ENCODE assay signal across 7 mouse cellular contexts in the genomic region with DNA sequence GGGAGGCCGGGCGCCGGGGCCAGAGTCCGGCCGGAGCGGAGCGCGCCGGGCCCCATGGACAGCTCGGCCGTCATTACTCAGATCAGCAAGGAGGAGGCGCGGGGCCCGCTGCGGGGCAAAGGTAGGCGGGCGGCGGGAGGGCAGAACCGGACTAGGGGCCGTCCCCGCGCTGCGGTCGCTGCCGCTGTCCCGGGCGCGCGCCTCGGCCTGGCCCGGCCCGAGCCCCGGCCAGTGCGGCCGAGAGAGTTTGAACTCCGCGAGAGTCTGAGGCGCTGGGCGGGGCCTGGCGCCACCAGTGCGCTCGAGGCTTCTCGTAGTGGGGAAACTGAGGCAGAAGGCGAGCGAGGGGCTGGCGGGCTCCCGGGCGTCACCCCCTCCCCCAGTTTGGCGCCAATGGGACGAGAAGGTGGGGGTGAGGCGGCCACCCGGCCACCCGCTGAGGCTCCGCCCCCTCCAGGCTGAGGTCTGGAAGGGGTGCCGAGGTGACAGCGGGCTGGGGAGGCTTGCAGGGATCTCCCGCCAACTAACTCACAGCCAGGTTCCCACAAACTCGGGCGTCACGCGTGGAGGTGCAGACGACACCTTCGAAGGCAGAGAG. TPM values are rescaled to one million over a fixed set of nuclear protein-coding genes. Genes with fewer than 3 reads are reported as not detected.
A peak's percentile ranks its signal among the peaks of the same experiment; 100 is the strongest.
DNase-seq lines count a peak whose midpoint lies in the region; ATAC-seq lines count a peak whose summit lies in the region.

No protein-coding gene starts in this region.

- peak; percentile 43 for ATAC-seq in forebrain, embryonic 12.5 days (ENCODE audit: low FRiP score)

- peak; percentile 72 for DNase-seq in MN1 (ENCODE audit: low spot score)
- DNase-seq in heart, postnatal 36 days: peak; percentile 81 to 90
- DNase-seq in left cerebral cortex, postnatal 4 days: peak; percentile 58
- peak; percentile 50 for DNase-seq in mesoderm, embryonic 11.5 days (ENCODE audit: low read depth, low spot score)
- DNase-seq in spleen, adult 18-20 months: peak; percentile 72 to 78

- H3K4me3 ChIP-seq in brown adipose tissue, adult 24 weeks (ENCODE audit: insufficient read depth, low read depth, low read length): peak overlapping the region; percentile 99
- H3K4me3 ChIP-seq in forebrain, embryonic 12.5 days (replicated peaks): peak overlapping the region; percentile 85

- no peaks in the 10 kb centered on the region for H3K9me3 ChIP-seq in forebrain, embryonic 12.5 days

- peaks cover 8% of the 10 kb centered on the region; the same call in 1 of the 2 replicates for H3K4me1 ChIP-seq in brown adipose tissue, adult 24 weeks (ENCODE audit: control insufficient read depth, insufficient read depth, insufficient read length, low read length)
- H3K4me1 ChIP-seq in forebrain, embryonic 12.5 days: peaks cover 34% of the 10 kb centered on the region

- peaks cover 27% of the 10 kb centered on the region for H3K27me3 ChIP-seq in forebrain, embryonic 12.5 days

- WGBS in forebrain, embryonic 12.5 days: under 1% methylated on average over 55 of the region's 63 CpGs

- H3K36me3 ChIP-seq in forebrain, embryonic 12.5 days (replicated peaks): peaks cover 20% of the 10 kb centered on the region

- H3K27ac ChIP-seq in brown adipose tissue, adult 24 weeks (replicated peaks; ENCODE audit: low read depth, low read length): peak overlapping the region; percentile 99
- H3K27ac ChIP-seq in forebrain, embryonic 12.5 days: peak overlapping the region; percentile 88

- intact Hi-C loops in heart, postnatal 36 days (cut with DNase I): loop anchor here (10.0 kb wide), 2 partner anchors 193 to 477 kb away; a partner anchor contains a TSS
- intact Hi-C loops in left cerebral cortex, postnatal 4 days (cut with DNase I): no loop called here

- H3K9ac ChIP-seq in forebrain, embryonic 12.5 days: peak overlapping the region; percentile 88

- H3K4me2 ChIP-seq in forebrain, embryonic 12.5 days: peak overlapping the region; percentile 97

RNA-seq across cellular contexts. Expression of a gene that starts 0.6 kb away (rescaled TPM):
- polyA plus RNA-seq in brown adipose tissue, adult 24 weeks (2012; ENCODE audit: insufficient read depth, insufficient read length, missing spikeins): 66.8 and 98.0 TPM in 2 replicates
- 33.1 and 33.3 TPM in 2 replicates for polyA plus RNA-seq in forebrain, embryonic 12.5 days (2016; fragmentation: Nextera tagmentation; extraction: Ambion mirVana)
- total RNA-seq in heart, postnatal 36 days (2021): 100 to 1,000 TPM; 127 to 133 TPM
- 10 to 100 TPM; 19.2 to 20.8 TPM for total RNA-seq in left cerebral cortex, postnatal 4 days (2021)

RNA-seq across cellular contexts. Expression of a gene that starts 16.9 kb away (rescaled TPM):
- 1.5 and 5.8 TPM in 2 replicates for polyA plus RNA-seq in brown adipose tissue, adult 24 weeks (2012; ENCODE audit: insufficient read depth, insufficient read length, missing spikeins)
- polyA plus RNA-seq in forebrain, embryonic 12.5 days (2016; fragmentation: Nextera tagmentation; extraction: Ambion mirVana): 1.3 and 1.7 TPM in 2 replicates
- total RNA-seq in heart, postnatal 36 days (2021): 1 to 10 TPM; 4.7 to 5.5 TPM
- total RNA-seq in left cerebral cortex, postnatal 4 days (2021): 1 to 10 TPM; 1.2 to 2.2 TPM

RNA-seq across cellular contexts. Expression of a gene that starts 17.2 kb away (rescaled TPM):
- 0.46 and 1.1 TPM in 2 replicates for polyA plus RNA-seq in brown adipose tissue, adult 24 weeks (2012; ENCODE audit: insufficient read depth, insufficient read length, missing spikeins)
- 0.29 and 0.32 TPM in 2 replicates for polyA plus RNA-seq in forebrain, embryonic 12.5 days (2016; fragmentation: Nextera tagmentation; extraction: Ambion mirVana)
- total RNA-seq in heart, postnatal 36 days (2021): 1 to 10 TPM in 1 of 2 experiments, under 1 TPM in 1; 0.86 to 1.3 TPM
- under 1 TPM; 0.72 to 0.81 TPM for total RNA-seq in left cerebral cortex, postnatal 4 days (2021)

RNA-seq across cellular contexts. Expression of a gene that starts 30.0 kb away (rescaled TPM):
- polyA plus RNA-seq in brown adipose tissue, adult 24 weeks (2012; ENCODE audit: insufficient read depth, insufficient read length, missing spikeins): not detected in 2 replicates
- polyA plus RNA-seq in forebrain, embryonic 12.5 days (2016; fragmentation: Nextera tagmentation; extraction: Ambion mirVana): 0.60 and 1.1 TPM in 2 replicates
- under 1 TPM; 0.19 to 0.41 TPM for total RNA-seq in heart, postnatal 36 days (2021)
- total RNA-seq in left cerebral cortex, postnatal 4 days (2021): 1 to 10 TPM in 1 of 2 experiments, under 1 TPM in 1; 0.74 to 1.1 TPM

Comparison
In these comparisons a context has a peak if more than half of its experiments do, and no peak if none do; other contexts are left out.
1. Peak in every context shown above with its lines: DNase-seq, ATAC-seq, H3K4me3 ChIP-seq and H3K27ac ChIP-seq.
2. RNA of a gene that starts 0.6 kb away (total RNA-seq): 127 to 133 TPM in heart, postnatal 36 days; 19.2 to 20.8 TPM in left cerebral cortex, postnatal 4 days; every median in the first group is over 4 times any median in the second.